Mouse (Mus musculus) R1 (cell line): ENCODE results near the gene Bbs9.
"Not testable (repeated sequence)": the region's sequence is repeated elsewhere in the genome, so short reads cannot be mapped to it uniquely, and the experiment has no call there.

Experiments
- DNase-seq: peaks from one replicate; pipeline ENCODE4 v3.0.0-alpha.2; 2018; ENCODE audit warnings: low read depth, low spot score

The Bbs9 gene

GRCm38 (mm10) chr9:22475424-22475868 is at the start of gene Bbs9:
Gene Bbs9, plus strand, starts transcription at chr9:22475715.
- peak; percentile 99 for DNase-seq

DNA sequence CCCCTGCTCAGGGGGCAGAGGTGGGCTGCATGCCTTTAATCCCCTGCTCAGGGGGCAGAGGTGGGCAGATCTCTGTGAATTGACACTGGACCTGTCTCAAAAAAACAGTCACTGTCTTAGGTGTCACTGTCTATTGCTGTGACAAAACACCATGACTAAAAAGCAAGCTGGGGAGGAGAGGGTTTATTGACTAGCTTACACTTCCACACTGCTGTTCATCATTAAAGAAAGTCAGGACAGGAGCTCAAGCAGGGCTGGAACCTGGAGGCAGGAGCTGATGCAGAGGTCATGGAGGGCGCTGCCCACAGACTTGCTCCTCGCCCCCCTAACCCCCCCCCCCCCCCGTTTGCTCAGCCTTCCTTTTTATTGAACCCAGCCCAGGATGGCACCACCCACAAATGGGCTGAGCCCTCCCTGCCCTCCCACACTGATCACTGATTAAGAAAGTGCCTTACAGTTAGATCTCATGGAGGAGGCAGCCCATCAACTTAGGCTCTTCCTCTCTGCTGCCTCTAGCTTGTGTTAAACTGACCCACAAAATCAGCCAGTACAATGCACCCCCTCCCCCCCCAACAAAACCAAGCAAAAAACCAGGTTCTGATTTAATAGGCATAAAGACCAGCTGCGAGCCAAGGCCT is 47.4 kb upstream of the Bbs9 start:
- DNase-seq: no peak

DNA sequence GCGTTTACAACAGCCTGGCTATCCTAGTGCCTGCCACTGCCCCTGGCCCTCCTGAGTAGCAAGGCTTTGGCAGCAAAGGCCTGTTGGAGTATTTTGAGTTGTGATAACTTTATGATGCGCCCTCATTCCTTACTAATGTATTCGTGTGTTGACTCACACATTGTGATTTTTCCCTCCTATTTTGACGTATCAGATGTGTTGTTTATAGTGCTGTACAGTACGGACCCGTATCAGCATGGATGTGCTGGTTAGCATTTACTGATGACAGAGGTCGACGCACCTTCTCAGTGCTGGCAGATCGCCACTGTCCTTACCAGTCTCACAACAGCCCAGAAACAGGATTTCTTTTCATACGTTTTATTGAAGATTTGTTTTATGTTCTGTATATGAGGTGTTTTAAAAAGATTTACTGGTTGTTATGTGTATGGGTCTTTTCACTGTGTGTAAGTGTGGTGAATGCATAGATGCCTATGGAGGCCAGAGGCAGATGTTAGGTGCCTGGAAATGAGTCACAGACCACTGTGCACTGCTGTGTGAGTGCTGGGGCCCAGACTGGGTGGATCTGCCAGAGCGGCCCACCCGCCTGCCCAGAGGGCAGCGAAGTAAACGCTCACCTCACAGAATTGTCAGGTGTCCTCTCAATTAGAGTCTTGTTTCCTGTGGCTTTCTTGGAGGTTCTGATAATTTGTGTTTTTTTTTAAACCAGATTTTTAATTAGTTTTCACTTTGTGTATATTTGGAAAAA is 46.7 kb upstream of the Bbs9 start:
- DNase-seq: no peak

GRCm38 (mm10) chr9:22429533-22430241 is 45.8 kb upstream of the Bbs9 start:
- DNase-seq: no peak

GRCm38 (mm10) chr9:22430315-22430840 is 45.1 kb upstream of the Bbs9 start:
- peak; percentile 46 for DNase-seq

DNA sequence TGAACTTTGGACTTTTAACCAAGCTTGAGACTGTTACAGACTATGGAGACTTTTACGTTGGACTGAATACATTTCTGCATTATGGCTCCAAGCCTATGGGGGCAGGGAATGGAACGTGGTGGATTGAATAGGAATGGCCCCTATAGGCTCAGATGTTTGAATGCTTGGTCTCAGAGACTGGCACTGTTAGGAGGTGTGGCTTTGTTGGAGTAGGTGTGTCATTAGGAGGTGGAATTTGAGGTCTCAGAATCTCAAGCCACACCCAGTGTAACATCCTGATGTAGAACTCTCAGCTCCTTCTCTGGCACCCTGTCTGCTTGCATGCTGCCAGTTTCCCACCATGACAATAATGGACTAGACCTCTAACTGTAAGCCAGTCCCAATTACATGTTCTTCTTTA is 42.3 kb upstream of the Bbs9 start:
- DNase-seq: peak; percentile 73

DNA sequence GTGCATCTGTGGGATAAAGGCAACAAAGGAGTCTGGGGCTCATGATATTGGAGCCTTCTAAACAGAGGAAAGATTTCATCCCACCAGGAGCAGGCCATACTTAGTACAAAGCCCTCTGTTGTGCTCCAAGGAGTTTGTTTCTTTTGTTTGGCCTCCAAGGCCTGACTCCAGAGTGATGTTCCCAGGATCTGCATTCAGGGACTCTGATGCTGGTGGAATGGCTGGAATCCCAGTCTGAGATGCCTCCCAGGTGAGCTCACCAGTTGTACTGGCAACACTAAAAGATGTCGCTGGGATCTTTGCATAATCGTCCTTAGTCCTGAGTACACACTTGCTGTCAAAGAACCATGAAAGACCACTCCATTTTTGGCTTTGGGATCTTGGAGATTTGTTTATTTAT is 41.4 kb upstream of the Bbs9 start:
- peak; percentile 54 for DNase-seq

DNA sequence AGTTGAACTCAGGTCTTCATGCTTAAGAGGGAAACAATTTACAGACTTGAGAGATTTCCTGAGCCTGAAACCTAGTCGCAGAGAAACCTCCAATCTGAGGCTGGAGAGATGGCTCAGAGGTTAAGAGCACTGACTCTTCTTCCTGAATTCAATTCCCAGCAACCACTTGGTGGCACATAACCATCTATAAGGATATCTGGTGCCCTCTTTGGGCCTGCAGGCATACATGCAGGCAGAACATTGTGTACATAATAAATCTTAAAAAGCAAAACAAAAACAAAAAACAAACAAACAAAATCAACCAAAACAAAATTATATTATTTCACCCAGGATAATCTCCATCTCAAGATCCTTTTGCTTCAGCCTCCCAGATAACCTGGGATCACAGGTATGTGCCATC is 36.7 kb upstream of the Bbs9 start:
- DNase-seq: no peak

DNA sequence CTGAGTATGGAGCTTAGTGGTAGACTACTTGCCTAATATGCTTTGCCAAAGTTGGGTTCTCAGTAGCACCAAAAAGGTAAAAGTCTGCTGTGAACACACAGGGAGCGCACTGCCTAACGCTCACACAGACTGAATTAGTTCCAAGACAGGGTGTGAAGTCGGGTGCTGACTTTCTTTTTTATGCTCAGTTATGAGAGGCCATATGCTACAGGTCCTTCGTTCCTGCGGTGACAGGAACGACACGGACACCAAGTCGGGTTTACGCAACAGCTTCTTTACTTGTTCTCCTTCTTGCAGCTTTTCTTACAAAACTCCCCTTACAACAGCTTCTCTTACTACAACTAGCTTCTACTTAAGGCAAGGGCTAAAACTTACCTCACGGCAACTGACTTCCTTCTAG is 32.4 kb upstream of the Bbs9 start:
- DNase-seq: no peak

DNA sequence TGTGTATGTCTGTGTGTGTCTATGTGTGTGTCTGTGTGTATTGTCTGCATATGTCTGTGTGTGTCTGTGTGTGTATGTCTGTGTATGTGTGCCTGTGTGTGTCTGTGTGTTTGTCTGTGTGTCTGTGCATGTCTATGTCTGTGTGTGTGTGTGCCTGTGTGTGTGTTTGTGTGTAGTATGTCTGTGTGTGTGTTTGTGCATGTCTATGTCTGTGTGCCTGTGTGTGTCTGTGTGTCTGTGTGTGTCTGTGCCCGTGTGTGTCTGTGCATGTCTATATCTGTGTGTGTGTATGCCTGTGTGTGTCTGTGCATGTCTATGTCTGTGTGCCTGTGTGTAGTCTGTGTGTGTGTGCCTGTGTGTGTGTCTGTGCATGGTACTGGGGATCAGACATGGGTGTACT is 30.4 kb upstream of the Bbs9 start:
- no peak for DNase-seq

DNA sequence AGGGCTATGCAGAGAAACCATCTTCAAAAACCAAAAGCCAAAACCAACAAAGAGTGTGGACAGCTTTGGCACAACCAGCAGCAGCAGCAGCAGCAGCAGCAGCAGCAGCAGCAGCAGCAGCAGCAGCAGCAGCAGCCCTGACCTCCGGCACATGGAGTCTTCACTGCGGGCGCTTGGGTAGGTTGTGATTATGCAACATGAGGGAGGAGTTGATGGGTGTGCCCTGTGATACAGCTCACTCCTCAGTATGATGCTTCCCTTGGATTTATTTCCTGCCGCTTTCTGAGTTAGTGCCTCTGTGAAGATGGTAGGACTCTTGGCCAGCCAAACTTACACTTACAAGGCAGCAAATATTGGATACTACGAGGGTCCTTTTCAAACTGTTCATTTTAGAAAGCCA is 28.3 kb upstream of the Bbs9 start:
- no peak for DNase-seq

- no peak for DNase-seq
Observed at GRCm38 (mm10) chr9:22448420-22448819, 27.1 kb upstream of the Bbs9 start.

GRCm38 (mm10) chr9:22449209-22449608 is 26.3 kb upstream of the Bbs9 start:
- DNase-seq: no peak

DNA sequence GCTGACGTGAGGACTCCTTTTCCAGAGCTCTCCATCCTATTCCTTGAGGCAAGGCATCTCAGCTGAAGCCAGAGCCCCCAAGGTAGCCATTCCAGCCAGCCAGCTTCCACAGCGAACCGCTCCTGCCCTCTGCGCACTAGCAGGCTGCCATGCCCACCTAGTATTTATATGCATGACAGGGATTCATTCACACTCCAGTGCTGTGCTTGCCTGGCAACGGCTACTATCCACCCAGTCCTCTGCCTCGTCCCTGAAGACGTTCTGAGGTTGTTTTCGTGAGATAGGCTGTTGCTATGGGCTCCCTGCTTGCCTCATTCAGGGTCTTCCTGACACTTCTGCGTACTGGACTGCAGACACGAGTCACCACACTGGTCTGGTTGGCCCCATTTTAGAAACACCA is 22.8 kb upstream of the Bbs9 start:
- DNase-seq: no peak

GRCm38 (mm10) chr9:22453501-22453924 is 22.0 kb upstream of the Bbs9 start:
- DNase-seq: no peak

- not testable (repeated sequence) for DNase-seq
Observed at GRCm38 (mm10) chr9:22453990-22454389, 21.5 kb upstream of the Bbs9 start, which contains the start of gene Gm17545. Gene Gm17545, plus strand, starts transcription at chr9:22454290.

- DNase-seq: no peak
Observed at GRCm38 (mm10) chr9:22455041-22455440, 20.5 kb upstream of the Bbs9 start.

DNA sequence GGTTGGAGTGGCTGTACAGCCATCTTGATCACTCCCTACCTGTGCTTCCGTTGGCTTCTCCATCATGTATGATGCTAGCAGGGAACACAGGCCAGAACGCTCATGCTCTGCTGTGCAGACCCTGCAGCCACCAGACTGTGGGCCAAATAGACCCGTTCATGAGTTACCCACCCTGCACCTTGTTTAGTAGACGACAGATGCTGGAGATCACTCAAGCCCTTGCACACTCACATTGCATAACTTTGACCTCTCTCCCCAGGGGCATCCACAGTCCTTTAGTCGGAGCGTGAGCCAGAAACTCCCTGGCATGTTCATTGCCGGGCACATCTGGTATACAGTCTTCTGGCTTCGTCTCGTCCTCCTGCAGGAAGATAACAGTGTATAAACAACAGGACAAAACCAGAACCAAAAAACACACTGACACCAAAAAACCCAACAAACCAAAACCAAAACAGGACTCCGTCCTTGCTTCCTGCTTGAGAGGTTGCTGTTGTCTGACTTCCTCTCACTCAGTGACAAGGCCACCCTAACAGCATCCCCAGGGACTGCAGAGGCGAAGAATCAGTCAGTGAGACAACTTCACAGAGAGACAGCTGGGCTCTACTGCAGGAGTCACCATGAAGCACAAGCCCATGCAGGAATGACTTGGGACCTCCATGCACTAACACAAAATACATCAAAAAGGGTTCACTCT is 18.2 kb upstream of the Bbs9 start:
- DNase-seq: no peak

- no peak for DNase-seq
Observed at GRCm38 (mm10) chr9:22461946-22462345, 13.6 kb upstream of the Bbs9 start.

- DNase-seq: no peak
Observed at GRCm38 (mm10) chr9:22466212-22466611, 9.3 kb upstream of the Bbs9 start.

- peak; percentile 69 for DNase-seq
Observed at GRCm38 (mm10) chr9:22467371-22468169, 7.9 kb upstream of the Bbs9 start.
